Mouse (Mus musculus): ENCODE data around the gene Olfr221. TPM values are rescaled to one million over a fixed set of nuclear protein-coding genes. Genes with fewer than 3 reads are reported as not detected.

Gene Olfr221
- total and polyA plus RNA-seq, 2 experiments from 2014 or later: not detected

- peak overlapping the region; percentile 92 for H3K27ac ChIP-seq (ENCODE audit: low read depth, low read length)
- ATAC-seq (ENCODE audit: low FRiP score) (peak; percentile 75), DNase-seq (ENCODE audit: low spot score) (peak; percentile 94)
- no peaks in the 10 kb centered on the region for H3K9me3 ChIP-seq (ENCODE audit: low read length)
- 4% methylated on average over 9 of the region's 9 CpGs for WGBS
- peak overlapping the region; percentile 56 for H3K9ac ChIP-seq (replicated peaks; ENCODE audit: low read length, poor library complexity, severe bottlenecking)
- H3K36me3 ChIP-seq (ENCODE audit: insufficient read depth, low read length): peaks cover 29% of the 10 kb centered on the region; the same call in 1 of the 2 replicates
- H3K27me3 ChIP-seq (ENCODE audit: insufficient read depth, low read length): no peaks in the 10 kb centered on the region
- H3K4me1 ChIP-seq (ENCODE audit: insufficient read depth, low read length): peaks cover 22% of the 10 kb centered on the region; the same call in 1 of the 2 replicates
- H3K4me3 ChIP-seq (ENCODE audit: low read depth, low read length): peak overlapping the region; percentile 29
- peak overlapping the region; percentile 54 for H3K4me2 ChIP-seq (ENCODE audit: low read depth, low read length, poor library complexity, severe bottlenecking)
- TF ChIP-seq CTCF (IDR thresholded peaks at IDR 0.05): no peak
Measured at GRCm38 (mm10) chr14:52010446-52011111, 31.7 kb downstream of the Olfr221 start.

GRCm38 (mm10) chr14:52009841-52010240 is 32.4 kb downstream of the Olfr221 start:
- Histone ChIP-seq H3K4me1 (ENCODE audit: insufficient read depth, low read length) (peaks cover 25% of the 10 kb centered on the region; the same call in 1 of the 2 replicates), H3K27me3 (ENCODE audit: insufficient read depth, low read length) (no peaks in the 10 kb centered on the region), H3K9me3 (ENCODE audit: low read length) (no peaks in the 10 kb centered on the region), H3K4me2 (ENCODE audit: low read depth, low read length, poor library complexity, severe bottlenecking) (peak overlapping the region; percentile 54), H3K4me3 (ENCODE audit: low read depth, low read length) (peak overlapping the region; percentile 29), H3K27ac (ENCODE audit: low read depth, low read length) (peak overlapping the region; percentile 92), H3K9ac (replicated peaks; ENCODE audit: low read length, poor library complexity, severe bottlenecking) (peak overlapping the region; percentile 56), H3K36me3 (ENCODE audit: insufficient read depth, low read length) (peaks cover 36% of the 10 kb centered on the region; the same call in 1 of the 2 replicates)
- DNase-seq (ENCODE audit: low spot score) (no peak), ATAC-seq (ENCODE audit: low FRiP score) (no peak)
- TF ChIP-seq CTCF (IDR thresholded peaks at IDR 0.05): no peak
- WGBS: 30% methylated on average over 6 of the region's 6 CpGs

GRCm38 (mm10) chr14:52009361-52009760 is 32.9 kb downstream of the Olfr221 start:
- 24% methylated on average over 26 of the region's 26 CpGs for WGBS
- Histone ChIP-seq H3K4me1 (ENCODE audit: insufficient read depth, low read length) (peaks cover 29% of the 10 kb centered on the region; the same call in 1 of the 2 replicates), H3K9ac (replicated peaks; ENCODE audit: low read length, poor library complexity, severe bottlenecking) (peak overlapping the region; percentile 42; the same call in 1 of the 2 replicates), H3K9me3 (ENCODE audit: low read length) (no peaks in the 10 kb centered on the region), H3K4me2 (ENCODE audit: low read depth, low read length, poor library complexity, severe bottlenecking) (peak overlapping the region; percentile 54), H3K27ac (ENCODE audit: low read depth, low read length) (peak overlapping the region; percentile 69), H3K36me3 (ENCODE audit: insufficient read depth, low read length) (peaks cover 36% of the 10 kb centered on the region; the same call in 1 of the 2 replicates), H3K27me3 (ENCODE audit: insufficient read depth, low read length) (no peaks in the 10 kb centered on the region), H3K4me3 (ENCODE audit: low read depth, low read length) (peak overlapping the region; percentile 15; the same call in 1 of the 2 replicates)
- TF ChIP-seq CTCF (IDR thresholded peaks at IDR 0.05): no peak
- ATAC-seq (ENCODE audit: low FRiP score) (no peak), DNase-seq (ENCODE audit: low spot score) (no peak)

GRCm38 (mm10) chr14:52008321-52009203 is 33.7 kb downstream of the Olfr221 start:
- 47% methylated on average over 38 of the region's 38 CpGs for WGBS
- peaks cover 36% of the 10 kb centered on the region; the same call in 1 of the 2 replicates for H3K36me3 ChIP-seq (ENCODE audit: insufficient read depth, low read length)
- H3K9me3 ChIP-seq (ENCODE audit: low read length): no peaks in the 10 kb centered on the region
- H3K4me1 ChIP-seq (ENCODE audit: insufficient read depth, low read length): peaks cover 33% of the 10 kb centered on the region
- peak; percentile 99 for TF ChIP-seq CTCF (IDR thresholded peaks at IDR 0.05)
- ATAC-seq (ENCODE audit: low FRiP score) (peak; percentile 56), DNase-seq (ENCODE audit: low spot score) (peak; percentile 91)
- peak overlapping the region; percentile 69 for H3K27ac ChIP-seq (ENCODE audit: low read depth, low read length)
- H3K4me3 ChIP-seq (ENCODE audit: low read depth, low read length): peak overlapping the region; percentile 15; the same call in 1 of the 2 replicates
- H3K9ac ChIP-seq (replicated peaks; ENCODE audit: low read length, poor library complexity, severe bottlenecking): peak overlapping the region; percentile 42; the same call in 1 of the 2 replicates
- peak overlapping the region; percentile 54 for H3K4me2 ChIP-seq (ENCODE audit: low read depth, low read length, poor library complexity, severe bottlenecking)
- no peaks in the 10 kb centered on the region for H3K27me3 ChIP-seq (ENCODE audit: insufficient read depth, low read length)

- H3K4me3 ChIP-seq (ENCODE audit: low read depth, low read length): no peak overlapping the region
- peaks cover 37% of the 10 kb centered on the region for H3K4me1 ChIP-seq (ENCODE audit: insufficient read depth, low read length)
- WGBS: 93% methylated on average over 21 of the region's 23 CpGs
- H3K4me2 ChIP-seq (ENCODE audit: low read depth, low read length, poor library complexity, severe bottlenecking): no peak overlapping the region
- no peaks in the 10 kb centered on the region for H3K27me3 ChIP-seq (ENCODE audit: insufficient read depth, low read length)
- H3K9ac ChIP-seq (replicated peaks; ENCODE audit: low read length, poor library complexity, severe bottlenecking): no peak overlapping the region
- TF ChIP-seq CTCF (IDR thresholded peaks at IDR 0.05): no peak
- DNase-seq (ENCODE audit: low spot score): no peak
- H3K27ac ChIP-seq (ENCODE audit: low read depth, low read length): no peak overlapping the region
- peaks cover 46% of the 10 kb centered on the region; the same call in 1 of the 2 replicates for H3K36me3 ChIP-seq (ENCODE audit: insufficient read depth, low read length)
- no peaks in the 10 kb centered on the region for H3K9me3 ChIP-seq (ENCODE audit: low read length)
- no peak for ATAC-seq (ENCODE audit: low FRiP score)
Measured at GRCm38 (mm10) chr14:52006771-52007170, 35.5 kb downstream of the Olfr221 start.
